Mouse (Mus musculus) kidney, adult 2 months (tissue): Measurements from ENCODE around the gene Pole4. TPM values are rescaled to one million over a fixed set of nuclear protein-coding genes. Genes with fewer than 3 reads are reported as not detected.

Experiments used
- DNase-seq: peaks from one replicate; pipeline ENCODE4 v3.0.0; 2021
- H3K27ac ChIP-seq: fragments of 200-500 bp; 2 replicates; pipeline ENCODE4 v1.5.1; 2012; ENCODE audit warnings: low read depth, low read length, control low read depth, inconsistent platforms; ENCODE audit not compliant: insufficient read depth
- H3K27me3 ChIP-seq: fragments of 200-500 bp; replicated peaks from 2 replicates; pipeline ENCODE4 v1.6.1; 2012; ENCODE audit warnings: mild to moderate bottlenecking, moderate library complexity, low read length, inconsistent platforms; ENCODE audit not compliant: control insufficient read depth, insufficient read depth
- H3K36me3 ChIP-seq: fragments of 200-500 bp; 2 replicates; pipeline ENCODE4 v1.6.1; 2012; ENCODE audit warnings: mild to moderate bottlenecking, moderate library complexity, low read length, inconsistent platforms; ENCODE audit not compliant: control insufficient read depth, insufficient read depth
- H3K4me1 ChIP-seq: fragments of 200-500 bp; 2 replicates; pipeline ENCODE4 v1.6.1; 2011; ENCODE audit warnings: low read length; ENCODE audit not compliant: control insufficient read depth, insufficient read depth
- H3K4me3 ChIP-seq: fragments of 200-500 bp; 2 replicates; pipeline ENCODE4 v1.5.1; 2011; ENCODE audit warnings: mild to moderate bottlenecking, low read depth, low read length, control low read depth; ENCODE audit not compliant: insufficient read depth
- CTCF ChIP-seq: fragments of 200-500 bp; conservative IDR thresholded peaks from 2 replicates; pipeline ENCODE4 v1.5.1; 2011; ENCODE audit warnings: low read depth, mild to moderate bottlenecking, control low read depth, low read length, moderate library complexity, mixed read lengths; ENCODE audit not compliant: insufficient read depth, insufficient read length
- POLR2A ChIP-seq: fragments of 200-500 bp; IDR thresholded peaks from one replicate; pipeline ENCODE4 v1.6.1; 2011; ENCODE audit warnings: low read depth, low read length, control low read depth
- WGBS: fragments of 180-500 bp; shearing (Covaris S2); methylation state at CpG from one replicate; pipeline ENCODE4 v1.1.7; 2018; 5-methylcytosine and 5-hydroxymethylcytosine counted together
- polyA plus RNA-seq: library from polyadenylated mRNA; depleted of rRNA; stranded (reverse); fragments of >200 nt; gene quantifications from 2 replicates; pipeline ENCODE4 v1.2.3, GENCODE M21; 2012

Pole4 gene
- polyA plus RNA-seq, 1 experiment, result 14.0 TPM

GRCm38 (mm10) chr6:82736626-82737600 is 31.7 kb upstream of the Pole4 start:
- no peak for TF ChIP-seq CTCF
- TF ChIP-seq POLR2A, result no peak
- H3K27me3 ChIP-seq, result no peaks in the 10 kb centered on the region
- H3K27ac ChIP-seq, result no peak overlapping the region
- DNase-seq, result no peak
- H3K4me1 ChIP-seq, result no peaks in the 10 kb centered on the region
- H3K4me3 ChIP-seq, result no peak overlapping the region
- WGBS, result 78% methylated on average over 25 of the region's 25 CpGs
- no peaks in the 10 kb centered on the region for H3K36me3 ChIP-seq

- Histone ChIP-seq H3K4me1 (no peaks in the 10 kb centered on the region), H3K36me3 (no peaks in the 10 kb centered on the region), H3K4me3 (no peak overlapping the region), H3K27me3 (no peaks in the 10 kb centered on the region), H3K27ac (no peak overlapping the region)
- WGBS, result 84% methylated on average over 7 of the region's 7 CpGs
- no peak for DNase-seq
- TF ChIP-seq CTCF (no peak; the same call in 1 of the 2 replicates), POLR2A (no peak)
Measured at GRCm38 (mm10) chr6:82735347-82735746, 30.2 kb upstream of the Pole4 start.

GRCm38 (mm10) chr6:82728635-82729034 is 23.5 kb upstream of the Pole4 start:
- Histone ChIP-seq H3K4me1 (no peaks in the 10 kb centered on the region), H3K27me3 (no peaks in the 10 kb centered on the region), H3K27ac (no peak overlapping the region), H3K4me3 (no peak overlapping the region), H3K36me3 (no peaks in the 10 kb centered on the region)
- no peak for TF ChIP-seq CTCF
- TF ChIP-seq POLR2A, result no peak
- 92% methylated on average over 21 of the region's 21 CpGs for WGBS
- no peak for DNase-seq

- DNase-seq, result peak; percentile 11
- Histone ChIP-seq H3K27me3 (no peaks in the 10 kb centered on the region), H3K4me3 (no peak overlapping the region), H3K36me3 (no peaks in the 10 kb centered on the region), H3K27ac (no peak overlapping the region), H3K4me1 (no peaks in the 10 kb centered on the region)
- 78% methylated on average over 13 of the region's 13 CpGs for WGBS
- TF ChIP-seq CTCF, result no peak
Measured at GRCm38 (mm10) chr6:82727206-82727605, 22.0 kb upstream of the Pole4 start.

GRCm38 (mm10) chr6:82723321-82723720 is 18.2 kb upstream of the Pole4 start:
- Histone ChIP-seq H3K27ac (no peak overlapping the region), H3K36me3 (no peaks in the 10 kb centered on the region), H3K27me3 (no peaks in the 10 kb centered on the region; the same call in 1 of the 2 replicates), H3K4me1 (no peaks in the 10 kb centered on the region), H3K4me3 (no peak overlapping the region)
- TF ChIP-seq POLR2A, result no peak
- no peak for TF ChIP-seq CTCF
- no peak for DNase-seq
- WGBS, result 55% methylated on average over 5 of the region's 5 CpGs

- H3K4me3 ChIP-seq, result no peak overlapping the region
- H3K27me3 ChIP-seq, result no peaks in the 10 kb centered on the region; the same call in 1 of the 2 replicates
- 85% methylated on average over 4 of the region's 4 CpGs for WGBS
- no peak for DNase-seq
- no peaks in the 10 kb centered on the region for H3K4me1 ChIP-seq
- no peak overlapping the region for H3K27ac ChIP-seq
- no peak for TF ChIP-seq CTCF
- no peak for TF ChIP-seq POLR2A
- no peaks in the 10 kb centered on the region for H3K36me3 ChIP-seq
Measured at GRCm38 (mm10) chr6:82716126-82716525, 11.0 kb upstream of the Pole4 start.

- TF ChIP-seq POLR2A (no peak), CTCF (no peak)
- H3K27ac ChIP-seq, result no peak overlapping the region
- no peaks in the 10 kb centered on the region for H3K4me1 ChIP-seq
- H3K36me3 ChIP-seq, result no peaks in the 10 kb centered on the region
- no peaks in the 10 kb centered on the region; the same call in 1 of the 2 replicates for H3K27me3 ChIP-seq
- no peak overlapping the region for H3K4me3 ChIP-seq
- no peak for DNase-seq
- 79% methylated on average over 3 of the region's 3 CpGs for WGBS
Measured at GRCm38 (mm10) chr6:82715653-82716052, 10.5 kb upstream of the Pole4 start.
